Mouse (Mus musculus): ENCODE measurements around the gene Vgll4. TPM values are rescaled to one million over a fixed set of nuclear protein-coding genes. Genes with fewer than 3 reads are reported as not detected.
"Not testable (repeated sequence)": the region's sequence is repeated elsewhere in the genome, so short reads cannot be mapped to it uniquely, and the experiment has no call there.

Gene Vgll4
- polyA plus RNA-seq, 1 experiment from 2014 or later = 75.1 TPM

DNA sequence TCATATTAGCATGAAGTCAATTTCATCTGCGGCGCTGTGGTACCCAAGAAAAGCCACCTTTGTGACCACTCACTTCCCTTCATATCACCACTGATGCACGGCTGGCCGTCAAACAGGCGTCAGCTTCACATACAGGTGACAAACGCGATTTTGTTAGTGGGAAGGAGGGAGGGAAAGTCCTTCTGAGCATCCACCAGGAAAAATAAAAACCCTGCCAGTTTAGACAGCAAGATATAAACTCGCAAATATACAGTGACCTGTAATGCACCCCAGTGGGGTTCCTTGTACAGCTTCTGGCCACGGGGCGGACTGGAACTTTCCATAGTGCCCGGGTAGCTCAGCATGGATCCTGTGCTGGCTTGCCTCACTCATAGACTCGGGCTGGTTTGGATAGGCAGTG lies 78.0 kb downstream of the Vgll4 start:
- H3K27ac ChIP-seq (ENCODE audit: low read length) = peak overlapping the region; percentile 45
- no peak for ATAC-seq (ENCODE audit: insufficient read depth, low FRiP score)

DNA sequence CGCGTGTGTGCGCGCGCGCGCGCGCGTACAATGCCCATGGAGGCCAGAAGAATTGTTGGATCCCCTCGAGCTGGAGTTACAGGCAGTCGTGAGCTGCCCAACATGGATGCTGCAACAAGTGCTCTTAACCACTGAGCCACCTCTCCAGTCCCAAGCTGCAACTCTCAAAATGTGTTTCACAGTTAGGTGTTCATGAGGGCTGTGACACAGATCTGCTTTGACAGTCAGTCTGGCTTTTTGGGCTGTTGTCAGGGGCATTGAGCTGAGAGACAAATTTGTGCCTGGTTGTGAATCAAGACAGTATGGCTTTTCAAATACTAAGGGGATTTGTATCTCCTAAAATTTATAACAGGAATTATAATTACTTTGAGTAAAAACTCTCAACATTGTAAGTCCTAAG lies 78.5 kb downstream of the Vgll4 start:
- Histone ChIP-seq H3K4me1 (ENCODE audit: control insufficient read depth, insufficient read depth, low read length) (peaks cover 75% of the 10 kb centered on the region), H3K9ac (ENCODE audit: low read length) (peak overlapping the region; percentile 17; the same call in 1 of the 2 replicates), H3K9me3 (replicated peaks; ENCODE audit: control insufficient read depth, low read length) (no peaks in the 10 kb centered on the region), H3K27ac (ENCODE audit: low read length) (peak overlapping the region; percentile 45), H3K36me3 (ENCODE audit: control insufficient read depth, insufficient read depth, low read length) (no peaks in the 10 kb centered on the region; the same call in 1 of the 2 replicates), H3K4me3 (replicated peaks; ENCODE audit: low read length) (no peak overlapping the region), H3K4me2 (ENCODE audit: low read depth, low read length) (no peak overlapping the region), H3K27me3 (ENCODE audit: control insufficient read depth, insufficient read depth, low read length) (no peaks in the 10 kb centered on the region)
- no peak for ATAC-seq (ENCODE audit: insufficient read depth, low FRiP score)
- WGBS = 94% methylated on average over 12 of the region's 12 CpGs

More for the DNA sequence above, 78.0 kb downstream of the Vgll4 start:
- no peaks in the 10 kb centered on the region for H3K27me3 ChIP-seq (ENCODE audit: control insufficient read depth, insufficient read depth, low read length)
- no peak overlapping the region for H3K4me2 ChIP-seq (ENCODE audit: low read depth, low read length)
- no peaks in the 10 kb centered on the region; the same call in 1 of the 2 replicates for H3K36me3 ChIP-seq (ENCODE audit: control insufficient read depth, insufficient read depth, low read length)
- H3K4me3 ChIP-seq (replicated peaks; ENCODE audit: low read length) = no peak overlapping the region
- no peaks in the 10 kb centered on the region for H3K9me3 ChIP-seq (replicated peaks; ENCODE audit: control insufficient read depth, low read length)
- peaks cover 72% of the 10 kb centered on the region for H3K4me1 ChIP-seq (ENCODE audit: control insufficient read depth, insufficient read depth, low read length)
- H3K9ac ChIP-seq (ENCODE audit: low read length) = no peak overlapping the region
- WGBS = 71% methylated on average over 12 of the region's 12 CpGs

DNA sequence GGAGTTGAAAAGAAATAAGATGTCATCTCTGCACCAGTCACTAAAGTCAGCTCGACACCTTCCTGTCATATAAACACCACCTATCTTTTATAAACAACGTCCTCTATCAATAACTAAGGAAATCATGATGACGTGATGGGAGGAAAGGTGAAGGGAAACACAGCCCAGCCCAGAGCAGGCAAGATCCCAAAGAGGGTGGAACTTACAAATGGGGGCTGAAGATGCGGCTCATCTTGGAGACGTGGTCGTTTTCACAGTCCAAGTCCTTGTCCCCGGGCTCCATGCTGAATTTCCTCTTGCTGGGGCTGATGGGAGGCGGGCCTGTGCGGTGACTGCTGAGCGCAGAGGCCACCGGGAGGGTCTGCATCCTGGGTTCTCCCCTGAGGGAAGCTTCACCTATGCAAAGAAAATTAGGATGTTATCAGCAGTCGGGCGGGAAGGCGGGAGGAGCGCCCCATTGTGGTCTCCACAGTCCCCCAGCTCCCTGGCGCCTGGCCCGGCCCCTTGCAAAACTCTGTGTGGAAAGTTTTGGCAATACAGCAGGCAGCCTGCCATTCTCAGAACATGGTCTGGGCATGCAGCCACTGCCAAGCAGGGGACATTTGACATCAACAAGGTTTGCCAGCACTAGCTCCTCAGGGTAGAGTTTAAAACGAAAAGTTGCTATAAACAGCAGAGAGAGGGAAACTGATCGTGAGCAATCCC lies 79.2 kb downstream of the Vgll4 start:
- Histone ChIP-seq H3K4me2 (ENCODE audit: low read depth, low read length) (no peak overlapping the region; the same call in 1 of the 2 replicates), H3K4me1 (ENCODE audit: control insufficient read depth, insufficient read depth, low read length) (peaks cover 82% of the 10 kb centered on the region), H3K9ac (ENCODE audit: low read length) (peak overlapping the region; percentile 17; the same call in 1 of the 2 replicates)

DNA sequence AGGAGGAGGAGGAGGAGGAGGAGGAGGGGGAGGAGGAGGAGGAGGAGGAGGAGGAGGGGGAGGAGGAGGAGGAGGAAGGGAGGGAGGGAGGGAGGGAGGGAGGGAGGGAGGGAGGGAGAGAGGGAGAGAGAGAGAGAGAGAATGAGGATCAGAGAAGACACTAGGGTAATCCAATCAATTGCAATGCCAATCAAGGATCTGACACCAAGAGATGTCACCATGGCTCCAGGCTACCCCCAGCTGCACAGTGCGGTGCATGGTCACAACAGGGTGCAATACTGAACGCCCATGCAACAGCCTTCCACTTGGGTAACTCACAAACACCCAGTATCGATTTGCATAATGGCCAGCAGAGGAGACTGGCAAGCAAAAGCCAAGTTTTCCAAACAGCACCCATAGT lies 79.8 kb downstream of the Vgll4 start:
- H3K9ac ChIP-seq (ENCODE audit: low read length); H3K27me3 ChIP-seq (ENCODE audit: control insufficient read depth, insufficient read depth, low read length); H3K27ac ChIP-seq (ENCODE audit: low read length); H3K9me3 ChIP-seq (replicated peaks; ENCODE audit: control insufficient read depth, low read length); H3K4me2 ChIP-seq (ENCODE audit: low read depth, low read length); H3K4me3 ChIP-seq (replicated peaks; ENCODE audit: low read length); H3K36me3 ChIP-seq (ENCODE audit: control insufficient read depth, insufficient read depth, low read length); ATAC-seq (ENCODE audit: insufficient read depth, low FRiP score): not testable (repeated sequence)
- 78% methylated on average over 3 of the region's 3 CpGs for WGBS
- peaks cover 82% of the 10 kb centered on the region for H3K4me1 ChIP-seq (ENCODE audit: control insufficient read depth, insufficient read depth, low read length)

More for the DNA sequence above, 79.2 kb downstream of the Vgll4 start:
- Histone ChIP-seq H3K27ac (ENCODE audit: low read length) (peak overlapping the region; percentile 45), H3K27me3 (ENCODE audit: control insufficient read depth, insufficient read depth, low read length) (no peaks in the 10 kb centered on the region), H3K4me3 (replicated peaks; ENCODE audit: low read length) (no peak overlapping the region), H3K36me3 (ENCODE audit: control insufficient read depth, insufficient read depth, low read length) (no peaks in the 10 kb centered on the region; the same call in 1 of the 2 replicates), H3K9me3 (replicated peaks; ENCODE audit: control insufficient read depth, low read length) (no peaks in the 10 kb centered on the region)
- no peak for ATAC-seq (ENCODE audit: insufficient read depth, low FRiP score)
- WGBS = 45% methylated on average over 19 of the region's 19 CpGs

DNA sequence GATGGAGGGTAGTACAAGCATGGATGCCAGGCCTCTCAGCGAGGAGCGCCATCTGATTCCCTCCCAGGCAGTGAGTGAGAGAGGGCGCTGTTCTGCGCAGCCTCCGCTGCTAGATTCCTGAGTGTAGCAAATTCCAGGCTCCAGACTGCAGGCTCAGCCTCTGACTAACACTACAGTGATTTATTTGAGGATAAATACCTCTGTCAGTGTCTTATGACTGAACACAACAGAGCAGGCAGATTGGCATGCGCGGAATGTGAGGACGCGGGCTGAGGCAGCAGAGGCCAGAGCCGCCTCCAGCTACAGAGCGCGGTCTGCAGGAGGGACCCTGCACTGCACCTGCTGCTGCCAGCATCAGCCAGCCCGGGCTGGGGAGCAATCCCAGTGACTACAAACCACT lies 80.9 kb downstream of the Vgll4 start:
- H3K9ac ChIP-seq (ENCODE audit: low read length) = peak overlapping the region; percentile 41; the same call in 1 of the 2 replicates
- H3K4me2 ChIP-seq (ENCODE audit: low read depth, low read length) = no peak overlapping the region
- peak overlapping the region; percentile 67 for H3K27ac ChIP-seq (ENCODE audit: low read length)
- WGBS = 19% methylated on average over 13 of the region's 13 CpGs
- ATAC-seq (ENCODE audit: insufficient read depth, low FRiP score) = peak; percentile 85
- H3K4me3 ChIP-seq (replicated peaks; ENCODE audit: low read length) = no peak overlapping the region
- no peaks in the 10 kb centered on the region for H3K9me3 ChIP-seq (replicated peaks; ENCODE audit: control insufficient read depth, low read length)
- H3K36me3 ChIP-seq (ENCODE audit: control insufficient read depth, insufficient read depth, low read length) = peaks cover 4% of the 10 kb centered on the region; the same call in 1 of the 2 replicates
- peaks cover 75% of the 10 kb centered on the region for H3K4me1 ChIP-seq (ENCODE audit: control insufficient read depth, insufficient read depth, low read length)
- H3K27me3 ChIP-seq (ENCODE audit: control insufficient read depth, insufficient read depth, low read length) = no peaks in the 10 kb centered on the region

DNA sequence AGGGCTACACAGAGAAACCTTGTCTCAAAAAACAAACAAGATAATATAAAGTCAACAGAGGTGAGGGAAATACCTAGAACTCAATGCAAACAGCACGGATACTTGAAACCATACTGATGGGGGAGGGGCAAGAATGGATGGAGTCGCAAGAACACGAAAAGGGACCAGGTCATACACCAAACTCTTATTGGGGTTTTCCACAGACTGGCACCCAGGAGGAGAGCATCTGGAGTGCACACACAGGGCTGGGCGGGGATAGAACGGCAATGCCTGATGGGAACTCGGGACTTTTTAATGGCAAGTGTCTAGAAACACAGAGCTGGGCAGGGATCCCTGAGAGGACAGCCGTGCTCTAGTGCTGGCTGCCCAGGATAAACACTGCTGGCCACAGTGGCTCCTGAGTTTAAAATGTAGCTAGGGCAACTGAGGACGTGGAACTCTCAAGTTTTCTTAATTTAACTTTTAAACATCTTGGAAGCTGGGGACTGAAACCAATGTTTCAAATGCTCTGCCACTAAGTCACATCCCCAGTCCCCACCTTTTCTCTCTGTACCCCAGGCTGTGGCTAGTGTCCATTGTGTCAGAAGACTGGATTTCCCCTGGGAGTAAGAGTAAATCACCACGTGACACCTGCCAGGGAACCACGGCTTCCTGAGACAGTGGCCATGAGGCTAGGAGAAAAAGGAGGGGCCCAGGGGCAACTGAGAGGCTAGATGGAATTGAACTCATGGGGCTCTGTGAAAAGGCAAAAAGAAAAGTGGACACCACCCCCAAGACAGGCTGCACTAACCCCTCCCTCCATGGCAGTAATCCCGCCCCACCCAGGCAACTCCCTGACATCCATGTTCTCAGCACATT lies 83.1 kb downstream of the Vgll4 start:
- Histone ChIP-seq H3K9ac (ENCODE audit: low read length) (no peak overlapping the region; the same call in 1 of the 2 replicates), H3K9me3 (replicated peaks; ENCODE audit: control insufficient read depth, low read length) (no peaks in the 10 kb centered on the region), H3K4me2 (ENCODE audit: low read depth, low read length) (no peak overlapping the region), H3K27ac (ENCODE audit: low read length) (no peak overlapping the region), H3K4me3 (replicated peaks; ENCODE audit: low read length) (no peak overlapping the region), H3K36me3 (ENCODE audit: control insufficient read depth, insufficient read depth, low read length) (peaks cover 5% of the 10 kb centered on the region; the same call in 1 of the 2 replicates), H3K4me1 (ENCODE audit: control insufficient read depth, insufficient read depth, low read length) (peaks cover 72% of the 10 kb centered on the region), H3K27me3 (ENCODE audit: control insufficient read depth, insufficient read depth, low read length) (no peaks in the 10 kb centered on the region)
- 54% methylated on average over 11 of the region's 11 CpGs for WGBS
- no peak for ATAC-seq (ENCODE audit: insufficient read depth, low FRiP score)

DNA sequence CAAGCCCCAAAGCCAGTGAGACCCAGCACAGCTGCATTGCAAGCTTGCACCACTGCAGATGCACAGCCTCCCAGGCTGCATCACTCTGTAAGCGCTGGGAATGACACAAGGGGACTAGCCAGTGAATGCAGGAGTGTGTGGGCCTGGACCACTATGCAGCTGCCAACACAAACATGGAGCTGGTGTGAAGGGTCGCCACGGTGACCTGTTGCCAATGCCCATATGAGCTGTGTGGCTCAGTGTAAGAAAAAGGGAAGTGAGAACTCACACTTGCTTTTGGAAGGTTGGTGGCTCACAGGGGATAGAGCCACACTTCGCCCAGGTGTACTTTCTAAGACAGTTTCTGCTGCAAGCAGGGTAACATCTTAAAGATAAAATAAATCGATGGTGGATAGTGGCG lies 83.8 kb downstream of the Vgll4 start:
- H3K36me3 ChIP-seq (ENCODE audit: control insufficient read depth, insufficient read depth, low read length) = peaks cover 5% of the 10 kb centered on the region; the same call in 1 of the 2 replicates
- H3K27me3 ChIP-seq (ENCODE audit: control insufficient read depth, insufficient read depth, low read length) = no peaks in the 10 kb centered on the region
- H3K9me3 ChIP-seq (replicated peaks; ENCODE audit: control insufficient read depth, low read length) = no peaks in the 10 kb centered on the region
- no peak overlapping the region for H3K9ac ChIP-seq (ENCODE audit: low read length)
- H3K4me1 ChIP-seq (ENCODE audit: control insufficient read depth, insufficient read depth, low read length) = peaks cover 65% of the 10 kb centered on the region
- H3K4me2 ChIP-seq (ENCODE audit: low read depth, low read length) = no peak overlapping the region
- H3K27ac ChIP-seq (ENCODE audit: low read length) = no peak overlapping the region
- ATAC-seq (ENCODE audit: insufficient read depth, low FRiP score) = no peak
- H3K4me3 ChIP-seq (replicated peaks; ENCODE audit: low read length) = no peak overlapping the region
- WGBS = 92% methylated on average over 6 of the region's 6 CpGs

DNA sequence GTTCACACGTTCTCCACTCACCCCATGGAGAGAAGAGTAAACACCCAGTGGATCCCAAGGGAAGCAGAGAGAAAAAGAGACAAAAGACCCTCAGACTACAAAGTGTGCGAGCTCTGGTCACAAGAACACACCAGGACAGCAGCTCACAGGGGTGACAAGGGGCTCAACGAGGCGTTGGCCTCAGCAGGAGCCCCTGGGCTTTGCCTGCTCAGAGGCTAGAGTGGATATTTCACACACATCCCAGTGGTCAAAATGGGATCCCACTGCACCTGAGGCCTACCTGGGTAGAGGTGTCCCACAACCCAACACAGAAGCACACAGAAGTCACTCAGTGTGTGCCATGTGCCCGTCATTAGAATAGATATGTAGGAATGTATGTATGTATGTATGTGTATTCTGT lies 84.7 kb downstream of the Vgll4 start:
- H3K4me2 ChIP-seq (ENCODE audit: low read depth, low read length) = no peak overlapping the region
- H3K9ac ChIP-seq (ENCODE audit: low read length) = no peak overlapping the region
- no peak overlapping the region for H3K4me3 ChIP-seq (replicated peaks; ENCODE audit: low read length)
- H3K9me3 ChIP-seq (replicated peaks; ENCODE audit: control insufficient read depth, low read length) = no peaks in the 10 kb centered on the region
- H3K36me3 ChIP-seq (ENCODE audit: control insufficient read depth, insufficient read depth, low read length) = peaks cover 5% of the 10 kb centered on the region; the same call in 1 of the 2 replicates
- H3K4me1 ChIP-seq (ENCODE audit: control insufficient read depth, insufficient read depth, low read length) = peaks cover 61% of the 10 kb centered on the region
- H3K27me3 ChIP-seq (ENCODE audit: control insufficient read depth, insufficient read depth, low read length) = no peaks in the 10 kb centered on the region
- H3K27ac ChIP-seq (ENCODE audit: low read length) = no peak overlapping the region; the same call in 1 of the 2 replicates
- 79% methylated on average over 5 of the region's 5 CpGs for WGBS
- ATAC-seq (ENCODE audit: insufficient read depth, low FRiP score) = no peak

All from stomach, embryonic 16.5 days (tissue).